Mouse (Mus musculus) hindbrain, embryonic 14.5 days (tissue): ENCODE data around the gene Thbs3. TPM values are rescaled to one million over a fixed set of nuclear protein-coding genes. Genes with fewer than 3 reads are reported as not detected.

Source experiments
- ATAC-seq: fragments of 200-750 bp; cut with Nextera tagmentation; 2 replicates; pipeline ENCODE4 v1.8.0; 2017; ENCODE audit warnings: moderate number of reproducible peaks, mild to moderate bottlenecking, moderate TSS enrichment, moderate library complexity; ENCODE audit not compliant: low FRiP score
- DNase-seq: peaks from one replicate; pipeline ENCODE4 v3.0.0-alpha.2; 2015; ENCODE audit warnings: low spot score
- H3K27ac ChIP-seq: fragments of 300-500 bp; sonication (generic); 2 replicates; pipeline ENCODE4 v1.5.1; 2014; ENCODE audit warnings: mild to moderate bottlenecking, moderate library complexity
- H3K27me3 ChIP-seq: fragments of 300-500 bp; sonication (generic); 2 replicates; pipeline ENCODE4 v1.6.1; 2014; ENCODE audit warnings: mild to moderate bottlenecking, low read length, mixed read lengths; ENCODE audit not compliant: control insufficient read depth, insufficient read depth
- H3K36me3 ChIP-seq: fragments of 300-500 bp; sonication (generic); replicated peaks from 2 replicates; pipeline ENCODE4 v1.6.1; 2014; ENCODE audit not compliant: control insufficient read depth, insufficient read depth
- H3K4me1 ChIP-seq: fragments of 300-500 bp; sonication (generic); replicated peaks from 2 replicates; pipeline ENCODE4 v1.6.1; 2014; ENCODE audit warnings: antibody characterized with exemption, low read length, mixed read lengths; ENCODE audit not compliant: control insufficient read depth, insufficient read depth
- H3K4me2 ChIP-seq: fragments of 300-500 bp; sonication (generic); replicated peaks from 2 replicates; pipeline ENCODE4 v1.6.1; 2014; ENCODE audit warnings: mild to moderate bottlenecking, moderate library complexity
- H3K4me3 ChIP-seq: fragments of 300-500 bp; sonication (generic); replicated peaks from 2 replicates; pipeline ENCODE4 v1.5.1; 2014; ENCODE audit warnings: mild to moderate bottlenecking, low read length
- H3K9ac ChIP-seq: fragments of 300-500 bp; sonication (generic); 2 replicates; pipeline ENCODE4 v1.6.1; 2014
- H3K9me3 ChIP-seq: fragments of 300-500 bp; sonication (generic); 2 replicates; pipeline ENCODE4 v1.6.1; 2016; ENCODE audit warnings: low read length; ENCODE audit not compliant: control insufficient read depth
- WGBS: fragments of 180-500 bp; shearing (Covaris S2); extraction: QIAGEN DNeasy Blood & Tissue Kit; methylation state at CpG from one replicate; pipeline ENCODE4 v1.1.7; 2014; 5-methylcytosine and 5-hydroxymethylcytosine counted together
- polyA plus RNA-seq: library from polyadenylated mRNA; unstranded; fragments of >200 nt; fragmentation: Nextera tagmentation; extraction: Ambion mirVana; gene quantifications from 2 replicates; pipeline ENCODE4 v1.2.1, GENCODE M21; 2014

The Thbs3 gene
- polyA plus RNA-seq, 1 experiment from 2014 or later: 31.0 TPM

DNA sequence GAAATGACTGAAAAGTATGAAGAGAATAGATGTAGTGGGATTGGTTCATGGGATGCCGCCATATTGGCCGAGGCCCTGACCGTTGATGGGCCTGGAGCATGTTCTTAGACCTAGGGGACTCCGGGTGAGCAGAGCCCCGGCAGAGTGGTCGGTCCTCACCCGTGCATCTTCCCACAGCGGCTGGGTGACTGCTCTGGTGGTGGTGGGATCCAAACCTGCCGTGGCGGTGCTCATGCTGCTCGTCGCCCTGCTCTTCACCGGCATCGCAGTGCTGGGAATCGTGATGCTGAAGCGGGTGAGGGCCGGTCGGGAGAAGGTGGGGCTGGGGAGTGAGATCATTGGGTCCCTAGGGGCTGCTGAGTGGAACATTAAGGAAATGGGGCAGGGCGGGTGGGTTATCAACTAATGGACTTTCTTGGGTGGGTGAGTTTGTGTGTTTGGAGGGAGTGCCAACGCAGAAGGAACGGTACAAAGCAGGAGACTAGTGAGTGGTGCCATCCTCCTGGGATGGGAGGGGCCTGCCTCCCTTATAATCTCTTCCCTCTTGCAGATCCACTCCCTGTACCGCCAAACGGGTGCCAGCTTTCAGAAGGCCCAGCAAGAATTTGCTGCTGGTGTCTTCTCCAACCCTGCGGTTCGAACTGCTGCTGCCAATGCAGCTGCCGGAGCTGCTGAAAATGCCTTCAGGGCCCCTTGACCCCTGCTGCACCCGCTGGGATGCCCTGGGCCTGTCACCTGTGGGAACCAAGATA, 33.1 kb upstream of the Thbs3 start:
- no peak overlapping the region for H3K9ac ChIP-seq
- WGBS: 92% methylated on average over 26 of the region's 27 CpGs
- peaks cover 22% of the 10 kb centered on the region for H3K4me1 ChIP-seq
- H3K9me3 ChIP-seq: no peaks in the 10 kb centered on the region
- H3K4me2 ChIP-seq: no peak overlapping the region
- H3K4me3 ChIP-seq: no peak overlapping the region
- ATAC-seq (no peak), DNase-seq (no peak)
- peaks cover 35% of the 10 kb centered on the region for H3K36me3 ChIP-seq
- H3K27ac ChIP-seq: no peak overlapping the region
- H3K27me3 ChIP-seq: no peaks in the 10 kb centered on the region

DNA sequence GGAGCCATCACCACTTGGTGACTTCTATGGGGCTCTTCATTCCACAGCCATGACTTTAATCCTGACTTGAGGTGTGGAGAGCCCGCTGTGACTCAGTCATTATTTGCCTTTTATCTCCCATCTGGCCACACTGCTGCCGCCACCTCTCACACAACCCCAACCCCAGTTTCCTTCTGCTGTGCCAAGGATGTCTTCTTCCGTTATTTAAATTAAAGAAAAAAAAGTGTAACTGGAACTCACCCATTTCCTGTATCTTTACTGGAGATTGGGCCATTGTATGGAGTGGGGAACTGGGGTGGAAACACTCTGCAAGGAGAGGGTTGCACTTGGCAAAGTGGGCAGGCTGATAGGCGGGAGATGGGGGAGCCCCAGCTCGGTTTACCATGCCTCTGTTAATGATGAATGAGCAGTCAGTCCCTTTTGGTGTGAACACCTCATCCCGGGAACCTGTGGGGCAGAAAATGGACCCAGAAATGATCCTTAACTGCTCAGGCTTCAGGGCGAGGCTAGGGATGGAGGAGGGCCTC, 32.4 kb upstream of the Thbs3 start:
- peak overlapping the region; percentile 91 for H3K27ac ChIP-seq
- peak overlapping the region; percentile 52 for H3K4me3 ChIP-seq
- H3K9me3 ChIP-seq: no peaks in the 10 kb centered on the region
- peaks cover 42% of the 10 kb centered on the region for H3K36me3 ChIP-seq
- DNase-seq (no peak), ATAC-seq (peak; percentile 31; the same call in 1 of the 2 replicates)
- H3K4me2 ChIP-seq: peak overlapping the region; percentile 84
- 52% methylated on average over 7 of the region's 7 CpGs for WGBS
- H3K9ac ChIP-seq: peak overlapping the region; percentile 84; the same call in 1 of the 2 replicates
- H3K27me3 ChIP-seq: no peaks in the 10 kb centered on the region
- H3K4me1 ChIP-seq: peaks cover 22% of the 10 kb centered on the region

DNA sequence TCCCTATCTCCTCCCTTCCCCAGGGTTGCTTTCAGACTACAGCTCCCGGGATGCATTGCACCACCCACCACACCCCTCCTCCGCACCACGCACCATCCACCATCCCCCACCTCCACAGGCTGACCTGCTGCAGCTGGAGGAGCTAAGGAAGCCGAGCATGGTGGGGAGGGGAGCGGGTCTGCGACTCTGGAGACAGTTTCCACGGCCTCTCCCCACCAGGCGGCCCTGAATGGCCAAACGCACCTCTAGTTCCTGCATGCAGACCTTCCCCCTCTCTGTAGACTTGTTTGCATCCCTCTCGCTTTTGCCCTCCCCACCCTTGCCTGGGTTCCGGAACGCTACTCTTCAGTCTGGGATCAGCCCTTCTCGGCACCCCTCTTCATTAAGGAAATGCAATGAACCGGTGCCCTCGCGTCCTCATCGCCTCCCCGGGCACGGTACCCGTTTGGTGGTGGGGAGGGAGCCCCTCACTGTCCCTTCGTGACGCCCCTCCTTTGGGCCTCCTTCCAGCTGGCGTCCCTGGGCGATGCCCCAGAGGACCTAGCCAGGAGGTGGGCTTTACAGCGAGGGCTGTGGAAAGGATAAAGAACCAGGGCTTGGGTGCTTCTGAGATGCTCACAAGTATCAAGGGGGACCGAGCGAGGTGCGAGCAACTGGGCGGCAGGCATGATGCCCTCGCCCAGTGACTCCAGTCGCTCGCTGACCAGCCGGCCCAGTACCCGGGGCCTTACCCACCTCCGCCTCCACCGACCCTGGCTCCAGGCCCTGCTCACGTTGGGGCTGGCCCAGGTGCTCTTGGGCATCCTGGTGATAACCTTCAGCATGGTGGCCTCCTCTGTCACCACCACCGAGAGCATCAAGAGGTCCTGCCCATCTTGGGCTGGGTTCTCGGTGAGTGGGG, 31.7 kb upstream of the Thbs3 start, which contains the start of gene Fam189b:
TSS of gene Fam189b (plus strand) at position 86 of the 901 bp plus-strand sequence.
- Histone ChIP-seq H3K27ac (peak within 1 kb of the TSS; percentile 91), H3K27me3 (no peaks in the 10 kb centered on the region), H3K9ac (peak within 1 kb of the TSS; percentile 84), H3K36me3 (peaks cover 48% of the 10 kb centered on the region), H3K4me3 (peak within 1 kb of the TSS; percentile 52), H3K4me2 (peak within 1 kb of the TSS; percentile 84), H3K9me3 (no peaks in the 10 kb centered on the region), H3K4me1 (peaks cover 19% of the 10 kb centered on the region)
- peak; percentile 95 for ATAC-seq
- 5% methylated on average over 36 of the region's 39 CpGs for WGBS
- peak; percentile 85 for DNase-seq

DNA sequence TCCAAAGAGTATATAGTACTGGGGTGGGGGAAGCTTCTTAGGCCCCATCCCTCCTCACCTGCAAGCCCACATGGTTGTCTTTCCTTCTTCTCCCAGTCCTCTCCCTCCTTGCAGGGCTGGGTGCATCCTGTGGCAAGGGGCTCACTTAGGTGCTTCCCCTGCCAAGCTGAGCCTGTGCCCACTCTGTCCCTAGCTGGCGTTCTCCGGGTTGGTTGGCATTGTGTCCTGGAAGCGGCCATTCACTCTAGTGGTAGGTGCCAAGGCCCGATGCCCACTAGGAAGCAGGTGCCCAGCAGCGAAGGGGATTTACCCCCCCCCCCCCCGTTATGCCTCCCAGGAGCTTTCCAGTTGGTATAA, 31.0 kb upstream of the Thbs3 start:
- H3K4me1 ChIP-seq: peaks cover 14% of the 10 kb centered on the region
- H3K9ac ChIP-seq: peak overlapping the region; percentile 84
- ATAC-seq: peak; percentile 2; the same call in 1 of the 2 replicates
- peak overlapping the region; percentile 91 for H3K27ac ChIP-seq
- no peak for DNase-seq
- peak overlapping the region; percentile 84 for H3K4me2 ChIP-seq
- no peaks in the 10 kb centered on the region for H3K27me3 ChIP-seq
- H3K4me3 ChIP-seq: peak overlapping the region; percentile 52
- peaks cover 53% of the 10 kb centered on the region for H3K36me3 ChIP-seq
- no peaks in the 10 kb centered on the region for H3K9me3 ChIP-seq
- WGBS: 77% methylated on average over 6 of the region's 6 CpGs

DNA sequence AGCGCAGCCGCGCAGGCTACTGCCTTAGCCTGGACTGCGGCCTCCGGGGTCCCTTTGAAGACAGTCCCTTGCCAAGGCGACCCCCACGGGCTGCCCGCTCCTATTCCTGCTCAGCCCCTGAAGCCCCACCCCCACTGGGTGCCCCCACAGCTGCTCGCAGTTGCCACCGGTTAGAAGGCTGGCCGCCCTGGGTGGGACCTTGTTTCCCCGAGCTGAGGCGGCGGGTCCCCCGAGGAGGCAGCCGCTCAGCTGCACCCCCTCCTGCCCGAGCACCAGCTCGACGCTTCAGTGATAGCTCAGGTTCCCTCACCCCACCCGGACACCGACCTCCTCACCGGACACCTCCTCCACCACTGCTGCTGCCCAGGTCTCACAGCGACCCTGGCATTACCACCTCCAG, 27.8 kb upstream of the Thbs3 start:
- Histone ChIP-seq H3K27me3 (no peaks in the 10 kb centered on the region), H3K4me1 (peaks cover 14% of the 10 kb centered on the region), H3K36me3 (peaks cover 24% of the 10 kb centered on the region), H3K9ac (no peak overlapping the region; the same call in 1 of the 2 replicates), H3K9me3 (no peaks in the 10 kb centered on the region), H3K4me2 (no peak overlapping the region), H3K4me3 (no peak overlapping the region), H3K27ac (no peak overlapping the region)
- ATAC-seq: no peak
- WGBS: 35% methylated on average over 21 of the region's 23 CpGs
- no peak for DNase-seq

DNA sequence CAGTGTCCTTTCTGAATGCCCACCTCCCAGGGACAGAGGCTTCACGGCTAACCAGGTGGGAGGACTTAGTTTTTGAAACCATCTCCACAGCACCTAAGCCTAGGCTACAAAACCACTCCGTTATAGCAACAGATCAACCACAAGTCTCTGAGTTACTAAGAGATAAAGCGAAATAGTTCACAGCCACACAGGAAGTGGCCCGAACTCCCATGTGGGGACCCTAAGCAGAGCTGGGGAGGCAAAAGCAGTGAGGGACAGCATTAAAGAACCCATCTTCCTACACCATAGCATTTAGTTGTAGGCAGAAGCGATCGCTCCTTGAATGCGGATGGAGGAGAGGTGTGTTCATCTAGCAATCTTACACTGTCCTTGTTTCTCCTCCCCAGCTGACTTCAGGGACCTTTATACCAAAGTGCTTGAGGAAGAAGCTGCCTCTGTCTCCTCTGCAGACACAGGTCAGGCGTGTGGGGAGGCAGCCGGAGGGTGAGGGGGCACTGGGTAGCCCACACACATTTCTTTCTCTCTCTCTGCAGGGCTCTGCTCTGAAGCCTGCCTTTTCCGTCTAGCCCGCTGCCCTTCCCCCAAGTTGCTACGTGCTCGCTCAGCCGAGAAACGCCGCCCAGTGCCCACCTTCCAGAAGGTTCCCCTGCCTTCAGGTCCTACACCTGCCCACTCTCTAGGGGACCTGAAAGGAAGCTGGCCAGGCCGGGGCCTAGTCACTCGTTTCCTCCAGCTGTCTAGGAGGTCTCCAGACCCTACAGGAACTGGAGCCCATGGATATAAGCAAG, 27.1 kb upstream of the Thbs3 start:
- no peak overlapping the region for H3K4me2 ChIP-seq
- H3K4me1 ChIP-seq: peaks cover 14% of the 10 kb centered on the region
- H3K27ac ChIP-seq: no peak overlapping the region
- ATAC-seq (no peak), DNase-seq (no peak)
- H3K9ac ChIP-seq: 0 out of 2 replicates have a peak overlapping the region, but pooled peaks have one; percentile 3
- H3K27me3 ChIP-seq: no peaks in the 10 kb centered on the region
- no peak overlapping the region for H3K4me3 ChIP-seq
- WGBS: 62% methylated on average over 18 of the region's 18 CpGs
- peaks cover 21% of the 10 kb centered on the region for H3K36me3 ChIP-seq
- H3K9me3 ChIP-seq: no peaks in the 10 kb centered on the region

DNA sequence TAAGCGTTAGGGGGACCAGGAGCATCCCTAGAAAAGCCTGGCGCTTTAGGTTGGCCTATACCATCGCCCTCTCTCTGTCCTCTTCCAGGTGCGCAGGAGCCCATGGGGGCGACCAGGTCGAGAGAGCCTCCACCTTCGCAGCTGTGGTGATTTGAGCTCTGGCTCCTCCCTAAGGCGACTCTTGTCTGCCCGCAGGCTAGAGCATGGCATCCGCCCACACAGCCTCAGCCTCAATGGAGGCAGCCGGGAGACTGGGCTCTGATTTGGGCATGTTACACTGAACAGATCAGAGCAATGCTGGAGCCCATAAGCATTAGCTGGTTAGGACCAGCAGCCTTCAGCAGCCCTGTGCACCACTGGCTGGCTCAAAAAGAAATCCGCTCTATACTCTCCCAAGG, 26.5 kb upstream of the Thbs3 start:
- H3K36me3 ChIP-seq: peaks cover 21% of the 10 kb centered on the region
- no peaks in the 10 kb centered on the region for H3K9me3 ChIP-seq
- H3K4me2 ChIP-seq: no peak overlapping the region
- ATAC-seq (no peak), DNase-seq (no peak)
- 68% methylated on average over 12 of the region's 12 CpGs for WGBS
- no peaks in the 10 kb centered on the region for H3K27me3 ChIP-seq
- H3K4me1 ChIP-seq: peaks cover 14% of the 10 kb centered on the region
- H3K4me3 ChIP-seq: no peak overlapping the region
- H3K27ac ChIP-seq: no peak overlapping the region
- 0 out of 2 replicates have a peak overlapping the region, but pooled peaks have one; percentile 3 for H3K9ac ChIP-seq

DNA sequence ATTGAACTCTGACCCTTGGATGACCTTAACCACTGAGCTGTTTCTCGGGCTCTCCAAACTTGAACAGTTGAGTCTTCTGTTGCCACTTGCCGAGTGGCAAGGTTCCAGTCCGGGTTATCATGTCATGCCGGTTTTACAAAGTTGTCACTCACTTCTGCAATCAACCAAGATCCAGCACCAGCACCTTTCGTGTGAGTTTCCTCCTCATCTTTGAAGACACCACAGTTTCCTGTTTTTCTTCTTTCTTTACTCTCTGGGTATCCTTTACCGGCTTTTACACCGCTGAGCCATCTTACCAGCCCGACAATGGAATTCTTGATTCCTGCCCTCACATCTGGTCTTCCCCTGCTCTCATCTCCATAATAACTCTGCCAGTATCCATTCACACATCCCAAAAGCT, 24.5 kb upstream of the Thbs3 start:
- H3K4me2 ChIP-seq: no peak overlapping the region
- ATAC-seq (no peak), DNase-seq (no peak)
- H3K4me1 ChIP-seq: peaks cover under 1% of the 10 kb centered on the region; the same call in 1 of the 2 replicates
- no peaks in the 10 kb centered on the region for H3K27me3 ChIP-seq
- no peaks in the 10 kb centered on the region for H3K9me3 ChIP-seq
- H3K36me3 ChIP-seq: peaks cover 21% of the 10 kb centered on the region
- H3K27ac ChIP-seq: no peak overlapping the region
- no peak overlapping the region for H3K4me3 ChIP-seq
- no peak overlapping the region for H3K9ac ChIP-seq
- WGBS: 87% methylated on average over 8 of the region's 8 CpGs
